Mouse (Mus musculus) layer of hippocampus, postnatal 14 days (tissue): ENCODE measurements around the gene Hsdl1. TPM values are rescaled to one million over a fixed set of nuclear protein-coding genes. Genes with fewer than 3 reads are reported as not detected.

Source experiments
- DNase-seq, 2 experiments: peaks; one replicate each; pipeline ENCODE4 v3.0.0; 2021 to 2022; ENCODE audit warnings: low spot score in 2 of 2, mixed read lengths in 1 of 2
- total RNA-seq, 2 experiments: library from RNA; stranded (reverse); gene quantifications; 2 replicates each; pipeline ENCODE4 v1.2.3; 2021

The Hsdl1 gene
- total RNA-seq, 2 experiments from 2014 or later: 39.1 to 40.8 TPM

DNA sequence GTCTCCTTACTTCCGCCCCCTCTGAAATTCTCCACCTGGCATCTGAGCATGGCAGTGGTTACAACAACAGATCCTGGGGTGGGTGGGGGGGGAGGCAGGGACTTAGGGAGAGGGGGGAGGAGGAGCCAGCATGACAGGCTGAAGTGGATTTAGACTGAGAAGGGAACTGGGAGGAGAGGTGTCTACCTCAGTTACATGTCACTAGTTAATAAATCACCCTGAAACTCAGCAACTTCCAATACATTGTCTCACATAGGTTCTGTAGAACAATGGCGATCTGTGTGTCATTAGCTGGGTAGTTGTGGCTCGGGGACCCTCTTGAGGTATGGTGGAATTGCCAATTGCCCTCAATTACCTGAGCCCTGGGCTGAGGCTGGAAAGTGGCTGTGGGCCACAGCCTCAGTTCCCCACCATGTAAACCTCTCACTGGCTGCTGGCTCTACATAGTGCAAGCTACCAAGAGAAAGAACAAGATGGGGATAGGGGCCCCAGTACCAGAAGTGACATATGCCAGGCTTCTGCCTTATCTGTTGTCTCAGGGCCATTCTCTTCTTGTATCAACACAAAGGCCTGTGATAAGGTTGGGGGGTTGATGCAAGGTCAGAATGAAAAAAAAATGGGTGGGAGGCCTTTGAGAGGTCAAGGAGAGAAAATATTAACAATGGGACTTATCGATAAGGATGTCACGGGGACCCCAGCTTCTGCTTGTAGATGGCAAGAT lies 5.6 kb upstream of the Hsdl1 start:
- no peak for DNase-seq

DNA sequence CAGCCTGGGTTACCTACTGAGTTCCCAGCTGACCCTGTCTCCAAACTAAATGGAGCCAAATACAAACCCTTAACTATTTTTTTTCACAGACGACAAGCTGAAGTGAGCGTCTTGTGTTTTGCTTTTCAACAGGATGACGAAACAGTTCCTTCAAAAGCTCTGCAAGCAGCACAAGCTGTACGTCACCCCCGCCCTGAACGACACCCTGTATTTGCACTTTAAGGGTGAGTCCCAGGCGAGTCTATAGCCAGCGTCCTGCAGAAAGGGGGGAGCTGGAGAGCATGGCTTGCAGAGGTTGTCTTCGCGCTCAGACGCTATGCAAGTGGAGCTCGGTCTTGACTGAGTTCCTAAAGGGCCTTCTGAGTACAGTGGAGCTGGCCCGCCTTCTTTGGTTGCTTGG lies 4.1 kb upstream of the Hsdl1 start:
- DNase-seq: no peak

DNA sequence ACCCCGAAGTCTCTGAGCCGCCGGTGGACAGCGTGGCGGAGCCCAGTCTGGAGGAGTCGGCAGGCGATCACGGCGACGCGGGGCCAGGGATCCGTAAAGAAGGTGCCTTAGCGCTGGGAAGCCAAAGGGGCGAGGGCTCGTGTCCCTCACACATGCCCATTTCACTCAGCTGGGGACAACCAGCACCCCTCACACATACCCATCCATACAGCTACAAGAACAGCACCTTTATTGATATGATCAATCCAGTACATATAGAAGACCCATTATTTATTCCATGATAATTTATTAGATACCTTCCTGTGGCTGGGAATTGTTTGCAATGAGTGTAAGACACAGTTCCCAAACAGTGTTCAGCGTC lies 363 bp upstream of the Hsdl1 start:
- DNase-seq: no peak

DNA sequence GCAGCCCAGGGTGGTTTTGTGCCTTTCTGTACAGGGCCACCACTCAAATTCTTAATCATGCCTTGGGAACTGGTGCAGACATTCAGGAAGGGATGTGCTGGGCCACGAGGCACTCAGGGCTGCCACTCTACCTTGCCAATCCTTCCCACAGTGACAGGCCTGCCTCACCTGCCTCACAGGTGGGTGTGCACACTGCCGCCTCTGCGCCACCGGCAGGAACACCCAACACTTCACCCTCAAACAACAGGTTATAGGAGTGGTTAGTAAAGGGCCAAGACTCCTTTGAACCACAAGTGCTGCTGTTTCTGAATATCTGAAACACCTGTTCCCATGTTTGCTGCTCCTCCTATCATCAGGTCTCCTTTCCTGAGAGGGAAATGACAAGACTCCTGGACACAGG lies 2.6 kb downstream of the Hsdl1 start:
- DNase-seq: no peak

DNA sequence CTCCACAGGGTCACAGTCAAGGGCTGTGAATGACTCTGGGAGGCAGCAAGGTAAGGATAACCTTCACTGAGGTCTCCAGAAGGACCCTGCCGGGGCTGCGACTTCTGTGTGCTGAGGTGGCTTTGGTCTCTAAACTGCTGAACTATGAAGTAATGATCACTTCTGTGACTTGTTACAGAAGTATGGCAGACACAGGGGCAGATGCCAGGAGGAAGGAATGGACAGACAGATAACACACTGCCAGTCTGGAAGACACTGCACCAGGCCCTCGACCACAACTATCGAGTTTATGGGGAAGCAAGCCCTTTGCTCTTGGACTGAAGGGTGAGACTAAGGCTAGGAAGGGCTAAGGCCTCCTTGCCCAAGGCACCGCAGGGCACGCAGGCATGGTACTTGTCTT lies 3.8 kb downstream of the Hsdl1 start:
- no peak for DNase-seq

DNA sequence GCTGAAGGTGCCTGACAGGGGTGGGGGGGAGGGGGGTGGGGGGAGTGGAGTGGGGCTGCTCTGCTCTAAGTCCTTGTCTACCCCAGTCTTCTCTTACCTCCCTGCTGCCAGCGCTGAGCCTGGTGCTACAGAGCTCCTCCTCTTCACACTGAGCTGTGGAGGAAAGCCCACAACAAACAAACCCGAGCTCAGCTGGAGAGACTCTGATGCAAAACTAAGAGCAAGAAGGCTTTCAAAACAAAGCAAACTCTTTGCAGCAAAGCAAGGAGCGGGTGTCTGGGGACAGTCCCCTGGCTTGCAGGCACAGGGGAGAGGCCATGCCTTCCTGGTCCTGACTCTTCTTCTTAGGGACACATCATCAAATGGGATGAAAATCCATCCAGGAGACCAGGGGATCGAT lies 5.1 kb downstream of the Hsdl1 start:
- no peak for DNase-seq

DNA sequence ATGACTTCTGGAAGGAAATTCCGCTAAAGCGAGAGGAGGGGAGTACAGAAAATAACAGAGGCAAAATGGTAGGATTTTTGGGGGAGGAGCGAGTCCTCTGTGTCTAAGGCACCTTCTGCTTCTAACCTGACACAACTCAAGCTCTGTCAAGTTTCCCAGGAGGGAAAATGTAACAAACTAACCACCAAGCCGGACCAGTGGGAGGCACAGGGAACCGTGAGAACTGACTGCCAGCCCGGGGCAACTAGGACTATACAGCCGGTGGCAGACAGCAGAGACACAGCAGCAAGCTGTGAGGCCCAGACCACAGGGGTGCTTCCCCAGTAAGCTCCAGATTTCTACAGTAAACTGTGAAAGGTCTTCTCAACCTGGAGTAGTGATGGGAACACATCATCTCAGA lies 6.0 kb downstream of the Hsdl1 start:
- no peak for DNase-seq

DNA sequence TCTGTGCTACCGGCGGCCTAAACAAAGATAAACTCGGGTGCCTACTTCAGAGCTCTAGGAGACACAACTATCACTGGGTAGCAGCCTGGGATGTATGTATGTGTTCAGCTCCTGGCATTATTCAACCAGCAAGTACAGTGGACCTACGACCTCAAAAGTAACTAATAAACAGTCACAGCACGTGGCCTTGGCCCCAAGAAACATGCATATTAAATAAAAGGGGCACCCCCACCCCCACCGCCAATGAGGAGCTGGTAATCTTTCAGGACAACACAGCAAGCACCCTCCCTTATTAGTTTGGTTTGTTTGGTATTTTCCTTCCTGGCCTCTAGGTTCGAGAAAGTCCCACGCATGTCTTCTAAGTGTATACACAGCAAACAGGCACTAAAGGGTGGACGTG lies 6.7 kb downstream of the Hsdl1 start:
- DNase-seq: no peak

DNA sequence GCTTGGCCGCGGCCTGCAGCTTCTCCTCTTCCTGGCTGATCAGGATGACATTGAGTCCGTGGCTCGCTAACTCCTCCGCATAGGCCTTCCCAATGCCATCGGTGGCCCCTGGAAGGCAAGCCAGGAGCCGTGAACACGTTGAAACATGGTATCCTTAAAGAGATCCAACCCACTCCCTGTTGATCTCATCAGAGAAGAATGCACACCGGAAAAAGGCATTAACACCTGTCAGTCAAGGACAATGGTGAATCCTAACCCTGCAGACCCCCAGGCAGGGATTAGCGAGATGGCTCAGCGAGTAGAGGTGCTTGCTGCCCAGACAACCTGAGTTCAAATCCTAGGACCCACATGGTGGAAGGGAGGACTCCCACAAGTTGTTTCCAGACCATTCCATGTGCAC lies 8.6 kb downstream of the Hsdl1 start:
- no peak for DNase-seq

DNA sequence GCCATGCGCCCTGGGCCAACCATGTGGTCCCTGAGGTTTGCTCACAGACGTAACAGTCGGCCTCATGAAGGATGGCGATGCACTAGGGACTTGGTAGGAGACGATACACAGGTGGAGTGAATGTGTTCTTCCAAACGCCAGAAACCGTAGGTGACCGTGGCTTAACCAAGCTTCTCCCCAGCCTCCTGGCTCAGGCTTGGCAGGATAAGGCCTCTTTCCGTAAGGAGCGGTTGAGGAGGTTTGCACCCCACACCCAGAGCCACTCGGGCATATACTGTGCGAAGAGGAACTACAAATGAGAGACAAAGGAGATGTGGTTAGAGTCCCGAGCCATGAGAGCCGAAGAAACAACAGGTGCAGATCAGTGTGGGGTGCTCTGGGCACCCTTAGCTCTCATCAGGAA lies 11.1 kb downstream of the Hsdl1 start:
- no peak for DNase-seq

DNA sequence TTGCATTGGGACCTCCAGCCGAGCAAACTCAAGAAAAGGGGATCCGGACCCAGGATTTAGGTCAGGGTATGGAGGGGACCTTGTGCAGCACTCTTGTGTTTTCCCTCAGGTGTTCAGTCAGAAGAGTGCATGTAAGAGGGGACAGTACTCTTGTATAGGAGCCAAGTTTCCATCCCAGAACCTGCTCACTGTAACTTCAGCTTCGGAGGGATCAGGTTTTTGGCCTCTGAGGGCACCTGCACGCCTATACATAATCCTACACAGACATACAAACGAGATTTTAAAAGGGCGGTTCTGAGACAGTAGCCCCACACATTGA lies 15.6 kb downstream of the Hsdl1 start:
- no peak for DNase-seq

DNA sequence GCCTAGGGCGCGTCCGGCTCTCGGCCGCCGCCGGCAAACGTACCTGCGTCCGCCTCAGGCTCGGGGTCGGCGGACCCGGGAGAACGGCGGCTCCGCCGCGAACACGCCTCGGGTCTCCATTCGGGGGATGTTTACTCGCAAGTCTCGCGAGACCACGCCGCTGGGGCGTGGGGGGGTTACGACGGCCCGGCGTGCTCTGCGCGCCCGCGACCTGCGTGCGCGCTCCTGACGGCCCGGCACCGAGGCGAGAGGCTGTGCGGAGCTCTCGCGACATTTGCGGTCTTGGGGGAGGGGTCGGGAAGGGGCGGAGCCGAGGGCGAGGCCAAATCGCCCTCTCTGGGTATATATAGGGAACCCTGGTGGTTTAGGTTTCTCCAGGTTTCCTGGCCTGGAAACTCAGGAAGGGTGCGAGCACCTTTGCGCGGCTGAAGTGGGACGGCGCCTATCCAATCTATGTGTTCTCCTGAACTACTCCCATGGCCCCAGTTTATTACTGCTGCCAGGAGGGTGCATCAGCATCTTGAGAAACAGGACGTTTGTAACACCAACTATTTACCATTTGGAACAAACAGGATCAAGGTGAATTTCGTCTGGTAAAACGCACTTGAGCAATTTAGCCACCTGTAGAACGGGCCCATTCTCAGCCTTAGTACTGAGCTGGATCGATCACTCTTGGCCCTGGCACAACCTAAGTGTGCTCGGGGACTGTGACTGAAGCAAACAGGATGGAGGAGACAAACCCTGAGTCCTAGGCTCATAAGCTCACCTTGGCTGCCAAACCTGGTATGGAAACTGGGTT lies 16.2 kb downstream of the Hsdl1 start, which contains the start of gene Mbtps1:
Gene Mbtps1 (minus strand): TSS at position 133 of the 799 bp plus-strand sequence.
- DNase-seq: peak; percentile 97 to 98

DNA sequence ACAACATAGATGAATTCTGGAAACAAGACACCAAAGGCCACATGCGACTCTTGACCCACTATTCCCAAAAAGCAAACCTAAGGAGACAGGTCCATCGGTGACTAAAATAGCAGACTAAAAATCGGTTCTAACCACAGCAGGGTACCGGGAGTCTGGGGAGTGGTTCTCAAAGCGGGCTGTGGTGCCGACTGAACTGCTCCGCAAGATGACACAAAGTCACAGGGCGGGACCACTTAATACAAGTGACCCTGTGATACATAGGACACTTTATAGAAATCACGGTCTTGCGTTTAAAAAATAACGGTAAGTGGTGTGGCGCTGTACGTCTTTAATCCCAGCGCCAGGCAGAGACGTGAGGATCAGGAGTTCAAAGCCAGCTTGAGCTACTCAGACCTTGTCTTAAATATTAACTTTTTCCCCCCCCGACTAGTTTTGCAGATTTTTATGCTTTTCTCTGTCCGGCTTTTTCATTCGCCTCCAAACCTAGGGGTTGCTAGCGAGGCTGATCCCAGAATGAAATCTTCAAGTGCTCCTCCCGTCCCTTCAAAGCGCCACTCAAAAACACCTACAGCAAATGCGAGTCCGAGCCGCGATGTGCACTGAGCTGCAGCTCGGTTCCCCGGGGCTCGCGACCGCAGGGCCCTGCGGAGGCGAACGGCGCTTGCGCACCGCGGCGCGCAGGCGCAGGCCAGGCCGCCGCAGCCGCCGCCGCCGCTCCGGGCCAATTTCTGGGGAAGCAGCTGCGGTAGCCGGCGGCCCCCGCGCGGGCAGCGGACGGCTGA lies 17.0 kb downstream of the Hsdl1 start:
- DNase-seq: no peak

DNA sequence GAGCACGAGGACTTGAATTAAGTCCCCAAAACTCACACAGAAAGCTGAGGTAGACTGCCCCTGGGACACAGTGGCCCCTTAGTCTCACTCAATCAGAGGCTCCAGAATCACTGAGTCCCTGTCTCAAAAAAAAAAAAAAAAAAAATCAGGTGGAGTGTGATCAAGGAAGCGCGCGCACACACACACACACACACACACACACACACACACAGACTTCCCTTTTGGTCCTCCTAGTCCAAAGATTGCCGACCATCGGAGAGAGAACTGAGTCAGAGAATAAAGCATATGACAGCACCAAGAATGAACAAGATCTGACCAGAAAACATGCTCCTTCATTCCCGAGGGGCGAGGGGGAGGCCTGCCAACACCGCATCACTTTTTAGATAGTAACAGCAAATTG lies 17.9 kb downstream of the Hsdl1 start:
- no peak for DNase-seq

DNA sequence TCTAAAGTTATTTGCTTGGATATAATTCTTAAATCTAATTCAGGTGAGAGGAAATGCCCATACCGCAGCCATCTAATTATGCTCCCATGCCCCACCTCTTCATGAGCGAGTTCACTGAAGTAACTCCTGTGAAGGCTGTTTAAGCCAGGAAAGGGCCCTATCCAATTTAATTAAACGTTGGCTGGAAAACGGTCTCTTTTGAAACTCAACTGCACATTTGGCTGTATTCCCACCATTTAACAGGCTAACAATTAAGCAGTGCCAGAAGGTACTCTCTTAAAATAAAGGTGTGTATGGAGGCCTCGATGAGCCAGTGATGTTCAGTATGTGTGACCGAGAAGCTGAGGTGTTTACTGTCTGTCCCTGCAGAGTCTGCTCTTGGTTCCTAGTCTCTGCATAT lies 19.1 kb downstream of the Hsdl1 start:
- DNase-seq: no peak

DNA sequence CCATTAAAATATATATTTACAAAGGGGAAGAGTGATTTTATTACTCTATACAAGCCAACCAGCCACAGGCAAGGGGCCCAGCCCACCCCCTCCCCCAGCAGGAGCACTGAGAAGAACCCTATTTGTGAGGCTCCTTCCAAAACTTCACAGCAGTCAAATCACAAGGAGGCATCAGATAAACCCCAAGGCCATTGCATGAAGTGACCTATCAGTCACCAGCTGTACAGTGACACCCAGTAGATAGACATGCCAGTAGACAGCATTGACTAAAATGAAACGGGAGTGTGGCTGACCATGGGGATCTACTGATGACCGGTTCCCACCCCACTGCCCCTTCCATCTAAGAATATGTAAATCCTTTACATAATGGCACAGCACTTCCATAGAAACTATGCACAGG lies 22.0 kb downstream of the Hsdl1 start:
- no peak for DNase-seq

DNA sequence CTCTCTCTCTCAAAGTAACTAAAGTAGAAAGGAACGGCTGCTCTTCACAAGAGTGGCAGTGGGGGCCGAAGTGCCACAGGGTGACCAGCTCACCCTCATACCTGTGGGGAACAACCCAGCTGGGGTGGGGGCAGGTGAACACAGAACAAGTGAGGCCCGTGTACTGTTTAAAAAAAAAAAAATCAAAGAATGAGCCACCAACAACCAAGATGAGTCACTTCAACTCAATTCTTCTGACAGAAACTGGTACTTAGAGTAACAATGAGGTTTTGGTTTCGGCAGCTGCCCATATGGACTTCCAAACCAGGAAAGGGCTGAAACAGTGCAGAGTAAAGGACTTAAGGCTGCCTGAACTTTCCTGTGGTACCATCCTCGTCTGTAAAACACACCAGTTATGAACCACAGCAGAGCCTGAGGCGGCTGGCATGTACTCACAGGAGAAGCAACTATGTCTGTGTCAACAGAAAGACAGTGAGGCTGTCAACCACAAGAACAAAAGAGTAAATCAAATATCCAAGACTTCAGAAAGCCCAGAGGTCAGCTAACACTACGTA lies 26.3 kb downstream of the Hsdl1 start:
- no peak for DNase-seq

DNA sequence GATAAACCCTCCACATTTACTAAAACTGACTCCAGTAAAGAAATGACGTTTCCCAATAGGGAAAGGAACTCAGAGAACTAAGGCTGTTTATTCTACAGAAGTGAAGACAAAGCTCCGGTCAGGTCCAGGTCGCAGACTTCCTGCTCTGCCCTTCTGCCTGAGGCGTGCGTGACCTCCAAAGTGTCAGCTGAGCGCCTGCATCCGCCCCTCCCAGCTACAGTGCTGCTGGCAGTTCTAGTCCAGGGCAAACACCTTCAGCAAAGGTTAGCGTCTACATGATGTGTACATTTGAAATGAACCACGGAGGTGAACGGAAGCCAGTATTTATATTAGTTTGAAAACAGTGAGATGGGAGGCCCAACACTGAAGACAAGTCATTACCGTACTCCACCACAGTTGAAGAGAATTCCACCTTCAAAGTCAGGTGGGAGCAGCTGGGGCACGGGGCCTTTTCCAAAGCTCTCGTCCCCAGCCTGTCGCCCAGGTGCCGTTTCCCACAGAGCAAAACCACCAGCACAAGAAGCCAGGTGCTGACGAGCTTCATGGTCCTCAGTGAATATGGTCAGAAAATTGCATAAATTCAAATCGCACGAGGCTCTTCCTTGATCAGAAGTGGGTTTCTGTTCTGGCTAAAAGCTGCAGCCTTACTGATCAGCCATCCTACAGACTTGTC lies 27.8 kb downstream of the Hsdl1 start:
- DNase-seq: no peak

DNA sequence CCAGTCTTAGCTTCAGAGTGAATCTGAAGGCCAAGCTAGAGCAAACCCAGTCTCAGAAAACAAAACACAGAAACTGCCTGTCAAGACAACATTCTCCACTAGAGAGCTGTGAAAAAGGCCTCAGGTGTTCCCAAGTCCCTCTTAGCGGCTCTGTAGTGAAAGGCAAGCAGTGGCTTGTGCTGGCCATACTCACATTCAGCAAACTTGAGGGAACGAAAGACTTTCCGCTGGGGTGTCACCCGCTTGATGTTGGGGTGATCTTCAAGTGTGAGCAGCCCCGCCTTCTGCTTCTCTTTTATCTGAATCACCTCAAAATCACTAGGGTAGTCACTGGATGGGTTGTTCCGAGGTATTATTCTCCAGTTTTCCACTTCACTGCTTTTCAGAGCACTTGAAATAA lies 29.2 kb downstream of the Hsdl1 start:
- DNase-seq: no peak

DNA sequence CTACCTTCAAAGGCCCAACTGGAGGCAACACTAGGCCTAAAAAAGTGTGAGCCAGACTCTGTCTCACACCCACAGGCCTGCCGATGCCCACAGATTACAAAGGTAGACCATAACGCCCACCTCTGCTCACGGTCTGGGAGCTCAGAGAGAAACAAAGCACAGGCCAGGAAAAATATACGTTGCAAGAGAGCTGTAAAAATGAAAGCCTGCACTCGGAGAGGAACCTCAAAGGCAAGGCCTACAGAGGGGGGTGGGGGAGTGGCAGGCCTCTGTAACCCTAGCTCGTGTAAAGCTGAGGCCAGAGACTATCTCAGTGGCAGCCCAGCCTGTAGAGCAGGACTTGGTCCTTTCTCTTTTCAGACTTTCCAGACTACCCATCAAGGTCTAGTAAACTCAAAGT lies 29.8 kb downstream of the Hsdl1 start:
- DNase-seq: no peak

DNA sequence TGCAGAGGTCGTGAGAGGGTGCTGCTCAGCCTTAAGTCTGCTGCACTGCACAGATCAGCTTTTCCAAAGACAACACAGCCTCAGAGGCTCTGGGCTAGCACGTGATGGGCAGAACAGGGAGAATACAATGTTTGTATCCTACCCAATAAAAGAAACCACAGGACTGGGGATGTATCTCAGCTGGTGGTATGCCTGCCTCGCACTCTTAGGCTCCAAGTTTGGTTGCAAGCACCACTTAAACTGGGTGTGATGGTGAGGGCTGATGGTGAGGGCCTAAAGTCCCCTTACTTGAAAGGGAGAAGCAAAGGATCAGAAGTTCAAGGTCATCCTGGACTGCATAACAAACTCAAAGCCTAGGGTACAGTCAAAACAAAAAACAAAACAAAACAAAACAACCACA lies 30.4 kb downstream of the Hsdl1 start:
- no peak for DNase-seq
